Mouse (Mus musculus): ENCODE measurements around the gene AC124108.1. TPM values are rescaled to one million over a fixed set of nuclear protein-coding genes. Genes with fewer than 3 reads are reported as not detected.

Gene AC124108.1
- polyA plus RNA-seq, 1 experiment: not detected

DNA sequence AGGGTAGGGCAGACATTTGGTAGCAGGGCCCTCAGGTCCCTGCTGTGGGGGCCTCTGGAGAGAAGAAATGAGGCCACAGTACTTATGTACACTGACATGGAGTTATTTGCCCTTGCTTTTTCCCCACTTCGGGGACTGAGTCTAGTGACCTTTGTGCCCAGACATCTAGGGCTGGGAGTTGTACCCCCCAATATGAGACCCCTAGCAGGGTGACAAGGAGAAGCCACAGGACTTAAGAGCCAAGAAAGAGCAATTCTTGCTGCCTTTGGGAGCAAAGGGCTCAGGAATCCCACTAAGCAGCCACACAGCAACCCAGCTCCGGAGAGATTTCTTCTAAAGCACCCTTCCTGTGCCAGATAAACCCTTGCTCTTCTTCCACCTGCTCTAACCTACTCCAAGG, 10.7 kb downstream of the AC124108.1 start:
- no peak for TF ChIP-seq CTCF (IDR thresholded peaks at IDR 0.05; ENCODE audit: borderline replicate concordance, control insufficient read depth, extremely low read depth, insufficient read depth, low read length, poor library complexity)
- TF ChIP-seq POLR2A (IDR thresholded peaks at IDR 0.05; ENCODE audit: control insufficient read depth, extremely low read depth, insufficient read depth, low read length, poor library complexity): no peak
- WGBS: 94% methylated on average over 2 of the region's 2 CpGs
- Histone ChIP-seq H3K4me1 (replicated peaks; ENCODE audit: control insufficient read depth, insufficient read depth, low read length) (no peaks in the 10 kb centered on the region), H3K4me3 (ENCODE audit: control insufficient read depth, insufficient read depth, low read length) (no peak overlapping the region), H3K27ac (ENCODE audit: control insufficient read depth, insufficient read depth, low read length) (no peak overlapping the region), H3K36me3 (ENCODE audit: control insufficient read depth, insufficient read depth, low read length) (no peaks in the 10 kb centered on the region), H3K27me3 (ENCODE audit: control insufficient read depth, insufficient read depth, low read length) (no peaks in the 10 kb centered on the region)
- no peak for DNase-seq

DNA sequence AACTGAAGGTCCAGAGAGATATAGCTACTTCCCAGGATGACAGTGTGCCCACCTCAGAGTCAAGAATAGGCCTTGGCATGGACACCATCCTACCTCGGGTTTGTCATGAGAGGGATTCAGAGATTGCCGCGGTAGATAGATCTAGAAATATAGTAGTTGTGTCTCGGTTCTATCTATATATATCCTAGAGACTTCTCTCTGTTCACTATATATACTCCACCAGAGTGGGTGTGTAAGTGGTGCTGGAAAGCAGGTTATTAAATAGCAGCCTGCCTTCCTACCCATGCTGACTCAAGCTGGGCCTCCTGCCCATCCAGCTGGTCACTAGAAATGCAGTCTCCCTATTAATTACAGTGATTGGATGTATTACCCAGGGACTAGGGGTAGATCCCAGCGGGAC, 11.5 kb downstream of the AC124108.1 start:
- 94% methylated on average over 5 of the region's 5 CpGs for WGBS
- TF ChIP-seq POLR2A (IDR thresholded peaks at IDR 0.05; ENCODE audit: control insufficient read depth, extremely low read depth, insufficient read depth, low read length, poor library complexity) (no peak), CTCF (IDR thresholded peaks at IDR 0.05; ENCODE audit: borderline replicate concordance, control insufficient read depth, extremely low read depth, insufficient read depth, low read length, poor library complexity) (no peak)
- no peak overlapping the region for H3K4me3 ChIP-seq (ENCODE audit: control insufficient read depth, insufficient read depth, low read length)
- H3K36me3 ChIP-seq (ENCODE audit: control insufficient read depth, insufficient read depth, low read length): no peaks in the 10 kb centered on the region
- no peak for DNase-seq
- H3K4me1 ChIP-seq (replicated peaks; ENCODE audit: control insufficient read depth, insufficient read depth, low read length): no peaks in the 10 kb centered on the region
- H3K27me3 ChIP-seq (ENCODE audit: control insufficient read depth, insufficient read depth, low read length): no peaks in the 10 kb centered on the region
- no peak overlapping the region for H3K27ac ChIP-seq (ENCODE audit: control insufficient read depth, insufficient read depth, low read length)

DNA sequence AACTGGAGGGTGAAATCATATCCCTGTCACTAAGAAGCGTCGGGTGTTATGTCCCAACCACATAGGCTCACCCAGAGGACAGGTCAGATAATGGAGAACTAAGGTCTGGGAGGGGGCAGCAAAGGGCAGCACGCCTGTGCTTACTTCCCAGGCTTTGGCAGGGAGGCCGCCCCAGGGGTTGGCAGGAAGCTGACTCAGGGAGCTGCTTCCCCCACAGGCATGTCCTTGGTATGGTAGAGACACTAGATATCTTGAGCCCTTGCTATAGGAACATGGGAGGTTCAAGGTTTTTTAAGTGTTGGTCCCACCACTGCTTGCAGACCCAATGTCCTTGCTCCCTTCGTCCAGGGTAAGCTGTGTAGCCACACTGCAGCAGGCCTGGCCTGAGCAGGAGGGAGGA, 14.7 kb downstream of the AC124108.1 start:
- TF ChIP-seq CTCF (IDR thresholded peaks at IDR 0.05; ENCODE audit: borderline replicate concordance, control insufficient read depth, extremely low read depth, insufficient read depth, low read length, poor library complexity) (no peak), POLR2A (IDR thresholded peaks at IDR 0.05; ENCODE audit: control insufficient read depth, extremely low read depth, insufficient read depth, low read length, poor library complexity) (no peak)
- H3K4me3 ChIP-seq (ENCODE audit: control insufficient read depth, insufficient read depth, low read length): no peak overlapping the region
- no peak overlapping the region for H3K27ac ChIP-seq (ENCODE audit: control insufficient read depth, insufficient read depth, low read length)
- WGBS: 46% methylated on average over 5 of the region's 5 CpGs
- H3K4me1 ChIP-seq (replicated peaks; ENCODE audit: control insufficient read depth, insufficient read depth, low read length): no peaks in the 10 kb centered on the region
- no peaks in the 10 kb centered on the region for H3K27me3 ChIP-seq (ENCODE audit: control insufficient read depth, insufficient read depth, low read length)
- no peak for DNase-seq
- no peaks in the 10 kb centered on the region for H3K36me3 ChIP-seq (ENCODE audit: control insufficient read depth, insufficient read depth, low read length)

DNA sequence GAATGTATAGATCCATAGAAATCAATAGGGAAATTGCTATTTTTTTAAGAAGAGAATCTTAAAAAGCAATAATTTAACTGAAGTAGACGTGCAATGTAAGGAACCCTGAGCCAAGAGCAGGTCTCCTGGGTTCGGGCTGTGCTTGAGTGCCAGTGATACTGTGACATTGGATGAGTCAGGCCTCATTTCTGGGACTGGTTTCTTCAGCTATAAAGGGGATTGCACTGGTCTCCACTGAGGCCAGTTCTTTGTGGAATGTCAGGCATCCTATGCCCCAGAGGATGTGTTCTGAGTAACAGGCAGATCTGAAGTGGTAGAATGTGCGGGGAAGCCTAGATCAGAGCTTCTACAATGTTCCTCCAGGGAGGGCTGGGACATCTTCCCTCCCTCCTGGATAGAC, 15.6 kb downstream of the AC124108.1 start:
- WGBS: 82% methylated on average over 3 of the region's 3 CpGs
- Histone ChIP-seq H3K36me3 (ENCODE audit: control insufficient read depth, insufficient read depth, low read length) (no peaks in the 10 kb centered on the region), H3K4me1 (replicated peaks; ENCODE audit: control insufficient read depth, insufficient read depth, low read length) (no peaks in the 10 kb centered on the region), H3K4me3 (ENCODE audit: control insufficient read depth, insufficient read depth, low read length) (no peak overlapping the region), H3K27ac (ENCODE audit: control insufficient read depth, insufficient read depth, low read length) (no peak overlapping the region), H3K27me3 (ENCODE audit: control insufficient read depth, insufficient read depth, low read length) (no peaks in the 10 kb centered on the region)
- no peak for DNase-seq
- TF ChIP-seq CTCF (IDR thresholded peaks at IDR 0.05; ENCODE audit: borderline replicate concordance, control insufficient read depth, extremely low read depth, insufficient read depth, low read length, poor library complexity) (no peak), POLR2A (IDR thresholded peaks at IDR 0.05; ENCODE audit: control insufficient read depth, extremely low read depth, insufficient read depth, low read length, poor library complexity) (no peak)

DNA sequence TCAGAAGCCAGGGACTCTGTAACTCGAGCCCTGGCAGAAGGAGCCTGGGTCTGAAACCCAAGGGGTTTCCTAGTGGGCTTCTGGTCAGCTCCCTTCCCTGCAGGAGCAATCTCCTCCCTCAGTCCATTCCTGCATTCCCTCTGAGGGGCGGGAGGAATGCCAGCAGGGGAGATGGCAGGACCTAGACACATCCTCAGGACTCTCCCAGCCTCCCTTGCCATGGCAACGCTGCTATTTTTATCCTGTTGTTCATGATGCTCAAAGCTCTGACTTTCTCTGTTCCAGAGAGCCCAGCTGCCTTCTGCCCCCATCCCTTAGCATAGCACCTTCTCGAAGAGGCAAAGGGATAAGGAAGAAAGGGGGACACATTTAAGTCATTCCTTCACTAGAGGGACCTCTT, 16.9 kb downstream of the AC124108.1 start:
- DNase-seq: no peak
- no peaks in the 10 kb centered on the region for H3K36me3 ChIP-seq (ENCODE audit: control insufficient read depth, insufficient read depth, low read length)

DNA sequence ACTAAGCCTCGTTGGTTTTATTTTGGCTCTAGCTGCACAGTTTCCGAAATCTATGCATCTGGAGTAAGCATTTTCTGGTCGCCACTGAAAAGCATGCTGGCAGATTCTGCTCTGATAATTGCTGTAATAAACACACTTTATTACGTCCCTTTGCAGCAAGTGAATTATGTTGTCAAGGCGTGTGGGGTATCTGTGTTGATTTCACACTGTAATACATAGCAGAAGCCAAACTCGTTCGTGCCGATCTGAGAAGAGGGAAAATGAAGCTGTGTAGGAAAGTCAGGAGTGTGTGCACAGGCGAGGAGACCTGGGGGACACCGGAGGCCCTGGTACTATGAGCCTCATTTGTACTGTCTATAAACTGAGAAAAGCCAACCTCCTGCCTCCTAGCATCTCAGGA, 18.1 kb downstream of the AC124108.1 start:
- 91% methylated on average over 10 of the region's 10 CpGs for WGBS
- DNase-seq: no peak
- Histone ChIP-seq H3K27me3 (ENCODE audit: control insufficient read depth, insufficient read depth, low read length) (no peaks in the 10 kb centered on the region), H3K36me3 (ENCODE audit: control insufficient read depth, insufficient read depth, low read length) (no peaks in the 10 kb centered on the region), H3K4me3 (ENCODE audit: control insufficient read depth, insufficient read depth, low read length) (no peak overlapping the region), H3K4me1 (replicated peaks; ENCODE audit: control insufficient read depth, insufficient read depth, low read length) (no peaks in the 10 kb centered on the region; the same call in 1 of the 2 replicates), H3K27ac (ENCODE audit: control insufficient read depth, insufficient read depth, low read length) (no peak overlapping the region)
- TF ChIP-seq CTCF (IDR thresholded peaks at IDR 0.05; ENCODE audit: borderline replicate concordance, control insufficient read depth, extremely low read depth, insufficient read depth, low read length, poor library complexity) (no peak), POLR2A (IDR thresholded peaks at IDR 0.05; ENCODE audit: control insufficient read depth, extremely low read depth, insufficient read depth, low read length, poor library complexity) (no peak)

More for the DNA sequence above, 16.9 kb downstream of the AC124108.1 start:
- no peak overlapping the region for H3K4me3 ChIP-seq (ENCODE audit: control insufficient read depth, insufficient read depth, low read length)
- no peaks in the 10 kb centered on the region for H3K27me3 ChIP-seq (ENCODE audit: control insufficient read depth, insufficient read depth, low read length)
- 60% methylated on average over 4 of the region's 4 CpGs for WGBS
- H3K27ac ChIP-seq (ENCODE audit: control insufficient read depth, insufficient read depth, low read length): no peak overlapping the region
- H3K4me1 ChIP-seq (replicated peaks; ENCODE audit: control insufficient read depth, insufficient read depth, low read length): no peaks in the 10 kb centered on the region; the same call in 1 of the 2 replicates
- TF ChIP-seq POLR2A (IDR thresholded peaks at IDR 0.05; ENCODE audit: control insufficient read depth, extremely low read depth, insufficient read depth, low read length, poor library complexity): no peak
- no peak for TF ChIP-seq CTCF (IDR thresholded peaks at IDR 0.05; ENCODE audit: borderline replicate concordance, control insufficient read depth, extremely low read depth, insufficient read depth, low read length, poor library complexity)

DNA sequence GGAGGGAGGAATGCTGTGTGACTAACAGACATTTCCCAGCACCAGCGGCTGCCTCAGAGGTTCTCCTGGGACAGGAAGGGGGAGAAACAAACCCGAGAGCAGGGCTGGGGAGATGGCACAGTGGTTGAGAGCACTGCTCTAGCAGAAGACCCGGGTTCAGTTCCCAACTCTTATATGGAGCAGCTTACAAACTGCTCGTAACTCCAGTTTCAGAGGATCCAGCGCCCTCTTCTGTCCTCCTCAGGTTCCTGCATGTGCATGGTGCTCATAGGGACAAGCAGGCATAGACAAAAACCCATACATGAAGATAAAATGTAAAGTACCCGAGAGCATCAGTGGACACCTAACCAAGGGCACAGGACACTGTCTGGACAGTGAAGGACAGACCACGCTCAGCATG, 19.7 kb downstream of the AC124108.1 start:
- Histone ChIP-seq H3K4me1 (replicated peaks; ENCODE audit: control insufficient read depth, insufficient read depth, low read length) (no peaks in the 10 kb centered on the region; the same call in 1 of the 2 replicates), H3K27me3 (ENCODE audit: control insufficient read depth, insufficient read depth, low read length) (no peaks in the 10 kb centered on the region), H3K36me3 (ENCODE audit: control insufficient read depth, insufficient read depth, low read length) (no peaks in the 10 kb centered on the region), H3K27ac (ENCODE audit: control insufficient read depth, insufficient read depth, low read length) (no peak overlapping the region), H3K4me3 (ENCODE audit: control insufficient read depth, insufficient read depth, low read length) (no peak overlapping the region)
- TF ChIP-seq POLR2A (IDR thresholded peaks at IDR 0.05; ENCODE audit: control insufficient read depth, extremely low read depth, insufficient read depth, low read length, poor library complexity) (no peak), CTCF (IDR thresholded peaks at IDR 0.05; ENCODE audit: borderline replicate concordance, control insufficient read depth, extremely low read depth, insufficient read depth, low read length, poor library complexity) (no peak)
- peak; percentile 22 for DNase-seq
- WGBS: 26% methylated on average over 7 of the region's 7 CpGs

Measured in thymus, adult 2 months (tissue).